Mouse (Mus musculus): ENCODE data around the gene Syndig1. TPM values are rescaled to one million over a fixed set of nuclear protein-coding genes. Genes with fewer than 3 reads are reported as not detected.
A peak's percentile ranks its signal among the peaks of the same experiment; 100 is the strongest.

Syndig1 gene
- polyA plus RNA-seq, 1 experiment from 2014 or later: 11.8 TPM

- H3K36me3 ChIP-seq (ENCODE audit: control insufficient read depth, insufficient read depth, low read length): no peaks in the 10 kb centered on the region
- H3K4me1 ChIP-seq (replicated peaks; ENCODE audit: control insufficient read depth, insufficient read depth, low read length): no peaks in the 10 kb centered on the region
- H3K4me3 ChIP-seq (ENCODE audit: low read depth, low read length): no peak overlapping the region
- no peaks in the 10 kb centered on the region for H3K27me3 ChIP-seq (ENCODE audit: control insufficient read depth, insufficient read depth, low read length)
- no peak overlapping the region for H3K9ac ChIP-seq (ENCODE audit: low read depth, low read length)
- DNase-seq (ENCODE audit: low spot score): no peak
- WGBS: 91% methylated on average over 4 of the region's 4 CpGs
- H3K4me2 ChIP-seq (replicated peaks; ENCODE audit: low read depth, low read length): no peak overlapping the region
- no peaks in the 10 kb centered on the region for H3K9me3 ChIP-seq (ENCODE audit: control insufficient read depth, low read length)
- H3K27ac ChIP-seq (ENCODE audit: low read depth, low read length): no peak overlapping the region
- no peak for ATAC-seq (ENCODE audit: low FRiP score)
These were observed 169.5 kb downstream of the Syndig1 start for GRCm38 (mm10) chr2:149998373-149999108.

- no peak overlapping the region for H3K4me2 ChIP-seq (replicated peaks; ENCODE audit: low read depth, low read length)
- H3K4me1 ChIP-seq (replicated peaks; ENCODE audit: control insufficient read depth, insufficient read depth, low read length): no peaks in the 10 kb centered on the region
- H3K9ac ChIP-seq (ENCODE audit: low read depth, low read length): no peak overlapping the region
- H3K27me3 ChIP-seq (ENCODE audit: control insufficient read depth, insufficient read depth, low read length): no peaks in the 10 kb centered on the region
- no peaks in the 10 kb centered on the region for H3K9me3 ChIP-seq (ENCODE audit: control insufficient read depth, low read length)
- H3K27ac ChIP-seq (ENCODE audit: low read depth, low read length): no peak overlapping the region
- no peak overlapping the region for H3K4me3 ChIP-seq (ENCODE audit: low read depth, low read length)
- WGBS: 89% methylated on average over 2 of the region's 2 CpGs
- no peaks in the 10 kb centered on the region for H3K36me3 ChIP-seq (ENCODE audit: control insufficient read depth, insufficient read depth, low read length)
- ATAC-seq (ENCODE audit: low FRiP score): no peak
- DNase-seq (ENCODE audit: low spot score): no peak
These were observed 171.6 kb downstream of the Syndig1 start for GRCm38 (mm10) chr2:150000564-150000963.

- no peaks in the 10 kb centered on the region for H3K36me3 ChIP-seq (ENCODE audit: control insufficient read depth, insufficient read depth, low read length)
- H3K4me2 ChIP-seq (replicated peaks; ENCODE audit: low read depth, low read length): no peak overlapping the region
- H3K4me3 ChIP-seq (ENCODE audit: low read depth, low read length): no peak overlapping the region
- no peak overlapping the region for H3K9ac ChIP-seq (ENCODE audit: low read depth, low read length)
- 91% methylated on average over 3 of the region's 3 CpGs for WGBS
- no peak for DNase-seq (ENCODE audit: low spot score)
- ATAC-seq (ENCODE audit: low FRiP score): no peak
- H3K27ac ChIP-seq (ENCODE audit: low read depth, low read length): no peak overlapping the region
- no peaks in the 10 kb centered on the region for H3K9me3 ChIP-seq (ENCODE audit: control insufficient read depth, low read length)
- H3K27me3 ChIP-seq (ENCODE audit: control insufficient read depth, insufficient read depth, low read length): no peaks in the 10 kb centered on the region
- no peaks in the 10 kb centered on the region for H3K4me1 ChIP-seq (replicated peaks; ENCODE audit: control insufficient read depth, insufficient read depth, low read length)
These were observed 174.5 kb downstream of the Syndig1 start for GRCm38 (mm10) chr2:150003499-150003898.

GRCm38 (mm10) chr2:150012787-150013346, 183.9 kb downstream of the Syndig1 start:
- H3K4me2 ChIP-seq (replicated peaks; ENCODE audit: low read depth, low read length): no peak overlapping the region
- H3K36me3 ChIP-seq (ENCODE audit: control insufficient read depth, insufficient read depth, low read length): no peaks in the 10 kb centered on the region
- H3K27me3 ChIP-seq (ENCODE audit: control insufficient read depth, insufficient read depth, low read length): no peaks in the 10 kb centered on the region
- no peaks in the 10 kb centered on the region; the same call in 1 of the 2 replicates for H3K4me1 ChIP-seq (replicated peaks; ENCODE audit: control insufficient read depth, insufficient read depth, low read length)
- DNase-seq (ENCODE audit: low spot score): no peak
- H3K9me3 ChIP-seq (ENCODE audit: control insufficient read depth, low read length): no peaks in the 10 kb centered on the region
- no peak overlapping the region for H3K27ac ChIP-seq (ENCODE audit: low read depth, low read length)
- WGBS: 87% methylated on average over 6 of the region's 6 CpGs
- H3K9ac ChIP-seq (ENCODE audit: low read depth, low read length): no peak overlapping the region
- H3K4me3 ChIP-seq (ENCODE audit: low read depth, low read length): no peak overlapping the region
- no peak for ATAC-seq (ENCODE audit: low FRiP score)

- no peaks in the 10 kb centered on the region for H3K27me3 ChIP-seq (ENCODE audit: control insufficient read depth, insufficient read depth, low read length)
- no peak overlapping the region for H3K4me3 ChIP-seq (ENCODE audit: low read depth, low read length)
- DNase-seq (ENCODE audit: low spot score) (no peak), ATAC-seq (ENCODE audit: low FRiP score) (0 out of 2 replicates have a peak, but pooled peaks have one; percentile 29)
- no peak overlapping the region for H3K27ac ChIP-seq (ENCODE audit: low read depth, low read length)
- H3K4me1 ChIP-seq (replicated peaks; ENCODE audit: control insufficient read depth, insufficient read depth, low read length): no peaks in the 10 kb centered on the region; the same call in 1 of the 2 replicates
- no peaks in the 10 kb centered on the region for H3K36me3 ChIP-seq (ENCODE audit: control insufficient read depth, insufficient read depth, low read length)
- H3K4me2 ChIP-seq (replicated peaks; ENCODE audit: low read depth, low read length): no peak overlapping the region
- H3K9ac ChIP-seq (ENCODE audit: low read depth, low read length): no peak overlapping the region
- 62% methylated on average over 4 of the region's 4 CpGs for WGBS
- H3K9me3 ChIP-seq (ENCODE audit: control insufficient read depth, low read length): no peaks in the 10 kb centered on the region
These were observed 184.8 kb downstream of the Syndig1 start for GRCm38 (mm10) chr2:150013785-150014184.

GRCm38 (mm10) chr2:150016303-150016702, 187.3 kb downstream of the Syndig1 start:
- Histone ChIP-seq H3K4me2 (replicated peaks; ENCODE audit: low read depth, low read length) (no peak overlapping the region), H3K9ac (ENCODE audit: low read depth, low read length) (no peak overlapping the region), H3K4me3 (ENCODE audit: low read depth, low read length) (no peak overlapping the region), H3K9me3 (ENCODE audit: control insufficient read depth, low read length) (no peaks in the 10 kb centered on the region), H3K27ac (ENCODE audit: low read depth, low read length) (peak overlapping the region; percentile 8; the same call in 1 of the 2 replicates), H3K36me3 (ENCODE audit: control insufficient read depth, insufficient read depth, low read length) (no peaks in the 10 kb centered on the region), H3K27me3 (ENCODE audit: control insufficient read depth, insufficient read depth, low read length) (no peaks in the 10 kb centered on the region), H3K4me1 (replicated peaks; ENCODE audit: control insufficient read depth, insufficient read depth, low read length) (no peaks in the 10 kb centered on the region; the same call in 1 of the 2 replicates)
- DNase-seq (ENCODE audit: low spot score): peak; percentile 15
- ATAC-seq (ENCODE audit: low FRiP score): 0 out of 2 replicates have a peak, but pooled peaks have one; percentile 20
- WGBS: 40% methylated on average over 5 of the region's 5 CpGs

GRCm38 (mm10) chr2:150020706-150021105, 191.7 kb downstream of the Syndig1 start:
- DNase-seq (ENCODE audit: low spot score) (no peak), ATAC-seq (ENCODE audit: low FRiP score) (no peak)
- Histone ChIP-seq H3K9ac (ENCODE audit: low read depth, low read length) (no peak overlapping the region), H3K9me3 (ENCODE audit: control insufficient read depth, low read length) (no peaks in the 10 kb centered on the region), H3K36me3 (ENCODE audit: control insufficient read depth, insufficient read depth, low read length) (no peaks in the 10 kb centered on the region), H3K4me1 (replicated peaks; ENCODE audit: control insufficient read depth, insufficient read depth, low read length) (no peaks in the 10 kb centered on the region; the same call in 1 of the 2 replicates), H3K27ac (ENCODE audit: low read depth, low read length) (no peak overlapping the region), H3K4me3 (ENCODE audit: low read depth, low read length) (no peak overlapping the region), H3K27me3 (ENCODE audit: control insufficient read depth, insufficient read depth, low read length) (no peaks in the 10 kb centered on the region), H3K4me2 (replicated peaks; ENCODE audit: low read depth, low read length) (no peak overlapping the region)
- 89% methylated on average over 2 of the region's 2 CpGs for WGBS

- Histone ChIP-seq H3K9me3 (ENCODE audit: control insufficient read depth, low read length) (no peaks in the 10 kb centered on the region), H3K27ac (ENCODE audit: low read depth, low read length) (no peak overlapping the region), H3K9ac (ENCODE audit: low read depth, low read length) (no peak overlapping the region), H3K4me2 (replicated peaks; ENCODE audit: low read depth, low read length) (no peak overlapping the region), H3K4me3 (ENCODE audit: low read depth, low read length) (no peak overlapping the region), H3K36me3 (ENCODE audit: control insufficient read depth, insufficient read depth, low read length) (no peaks in the 10 kb centered on the region), H3K4me1 (replicated peaks; ENCODE audit: control insufficient read depth, insufficient read depth, low read length) (no peaks in the 10 kb centered on the region), H3K27me3 (ENCODE audit: control insufficient read depth, insufficient read depth, low read length) (no peaks in the 10 kb centered on the region)
- ATAC-seq (ENCODE audit: low FRiP score): peak; percentile 93
- WGBS: 6% methylated on average over 2 of the region's 2 CpGs
- peak; percentile 59 for DNase-seq (ENCODE audit: low spot score)
These were observed 194.9 kb downstream of the Syndig1 start for GRCm38 (mm10) chr2:150023873-150024339.

GRCm38 (mm10) chr2:150043531-150043930, 214.5 kb downstream of the Syndig1 start:
- 88% methylated on average over 7 of the region's 7 CpGs for WGBS
- Histone ChIP-seq H3K27me3 (ENCODE audit: control insufficient read depth, insufficient read depth, low read length) (no peaks in the 10 kb centered on the region), H3K4me1 (replicated peaks; ENCODE audit: control insufficient read depth, insufficient read depth, low read length) (no peaks in the 10 kb centered on the region), H3K9ac (ENCODE audit: low read depth, low read length) (no peak overlapping the region), H3K4me2 (replicated peaks; ENCODE audit: low read depth, low read length) (no peak overlapping the region), H3K36me3 (ENCODE audit: control insufficient read depth, insufficient read depth, low read length) (no peaks in the 10 kb centered on the region), H3K9me3 (ENCODE audit: control insufficient read depth, low read length) (no peaks in the 10 kb centered on the region), H3K27ac (ENCODE audit: low read depth, low read length) (no peak overlapping the region), H3K4me3 (ENCODE audit: low read depth, low read length) (no peak overlapping the region)
- DNase-seq (ENCODE audit: low spot score) (no peak), ATAC-seq (ENCODE audit: low FRiP score) (no peak)
